Mouse (Mus musculus) ES-Bruce4 (cell line): ENCODE results near the gene Rrn3.

Source experiments
- CTCF ChIP-seq: IDR thresholded peaks from one replicate; pipeline ENCODE4 v1.8.1; 2011; ENCODE audit warnings: low read depth, low read length
- POLR2A ChIP-seq: IDR thresholded peaks from one replicate; pipeline ENCODE4 v1.8.1; 2011; ENCODE audit warnings: low read length; ENCODE audit not compliant: insufficient read depth

DNA sequence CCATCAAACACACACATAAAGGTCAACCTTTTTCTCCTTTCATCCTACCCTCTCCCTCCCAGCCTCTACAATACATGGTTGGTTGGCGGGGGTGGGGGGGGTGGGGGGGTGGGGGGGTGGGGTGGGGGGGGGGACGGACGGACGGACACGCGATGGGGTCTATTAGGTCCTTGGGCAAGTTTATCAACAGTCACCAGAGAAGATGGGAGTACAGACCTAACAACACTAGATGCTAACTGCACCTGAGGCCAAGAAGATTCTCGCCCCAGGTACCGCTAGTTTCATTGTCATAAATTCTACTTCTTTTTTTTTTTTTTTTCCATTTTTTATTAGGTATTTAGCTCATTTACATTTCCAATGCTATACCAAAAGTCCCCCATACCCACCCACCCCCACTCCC, 26.5 kb upstream of the Rrn3 start:
- TF ChIP-seq POLR2A (no peak), CTCF (no peak)
